In the genomic region with DNA sequence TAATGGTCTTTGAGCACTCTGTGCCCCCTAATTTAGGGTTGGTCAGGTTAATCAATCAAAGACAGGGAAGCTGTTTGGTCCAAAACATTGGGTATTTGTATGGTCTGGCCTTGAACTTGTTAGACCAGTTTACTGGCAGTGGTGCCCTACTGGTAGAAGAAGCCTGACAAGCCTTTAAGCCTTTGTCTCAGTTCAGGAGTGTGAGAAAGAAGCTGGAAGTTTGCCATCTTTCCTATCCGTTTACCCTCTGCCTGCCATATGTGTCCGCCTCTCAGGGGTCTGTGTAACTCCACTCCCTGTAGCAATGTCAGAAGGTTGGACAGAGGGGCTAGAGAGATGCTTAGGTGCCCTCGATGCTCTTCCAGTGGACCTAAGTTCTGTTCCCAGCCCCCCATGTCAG, we compare ENCODE assay signal across 25 mouse cellular contexts.
"Had no signal": no experiment of that assay in that cellular context is flagged by ENCODE, and none has a peak within 500 bp of the region (broad histone marks: within the 10 kb centered on the region; RNA-seq: fewer than 3 reads in every experiment).

No protein-coding gene starts in this region.

- H3K9me3 ChIP-seq: heart, embryonic 10.5 days; heart, embryonic 12.5 days; hindbrain, embryonic 10.5 days; hindbrain, embryonic 12.5 days; hindbrain, embryonic 15.5 days; intestine, embryonic 15.5 days; limb, embryonic 13.5 days; liver, embryonic 13.5 days; liver, embryonic 15.5 days had no signal

- H3K27ac ChIP-seq: heart, embryonic 10.5 days; hindbrain, embryonic 10.5 days; hindbrain, embryonic 12.5 days; hindbrain, embryonic 15.5 days; intestine, embryonic 15.5 days; left cerebral cortex, adult 2 months; limb, embryonic 13.5 days; liver, embryonic 13.5 days; liver, embryonic 15.5 days had no signal

- H3K4me2 ChIP-seq: heart, embryonic 12.5 days; hindbrain, embryonic 12.5 days; hindbrain, embryonic 15.5 days; intestine, embryonic 15.5 days; limb, embryonic 13.5 days; liver, embryonic 11.5 days; liver, embryonic 13.5 days; liver, embryonic 15.5 days had no signal

- H3K27me3 ChIP-seq: heart, embryonic 12.5 days; hindbrain, embryonic 12.5 days; hindbrain, embryonic 15.5 days; intestine, embryonic 15.5 days; limb, embryonic 13.5 days; liver, embryonic 13.5 days; liver, embryonic 15.5 days had no signal

- H3K4me1 ChIP-seq: hindbrain, embryonic 15.5 days; intestine, embryonic 15.5 days; liver, embryonic 13.5 days; liver, embryonic 15.5 days had no signal

- ATAC-seq: inflammation-experienced regulatory T-cells, adult 6 months; intestine, embryonic 15.5 days; intestine, postnatal 0 days had no signal

- DNase-seq: gastrocnemius, adult 2 months; gastrocnemius, postnatal 10 days; gastrocnemius, postnatal 25 days; heart, adult 18-20 months; heart, postnatal 10 days; heart, postnatal 4 days; kidney, adult 18-20 months; kidney, adult 8-10 months; kidney, postnatal 10 days; kidney, postnatal 25 days; kidney, postnatal 4 days; liver; liver, embryonic 13.5 days had no signal

- H3K9ac ChIP-seq: heart, embryonic 12.5 days; hindbrain, embryonic 12.5 days; hindbrain, embryonic 15.5 days; intestine, embryonic 15.5 days; limb, embryonic 13.5 days; liver, embryonic 13.5 days; liver, embryonic 15.5 days had no signal

- H3K4me3 ChIP-seq: gastrocnemius, adult 2 months; heart, embryonic 10.5 days; heart, embryonic 12.5 days; hindbrain, embryonic 10.5 days; hindbrain, embryonic 12.5 days; hindbrain, embryonic 15.5 days; intestine, embryonic 15.5 days; left cerebral cortex, adult 2 months; limb, embryonic 13.5 days; liver, embryonic 13.5 days; liver, embryonic 15.5 days had no signal
